Mouse (Mus musculus): ENCODE measurements around the gene Tnfrsf1a. TPM values are rescaled to one million over a fixed set of nuclear protein-coding genes. Genes with fewer than 3 reads are reported as not detected.

Gene Tnfrsf1a
- polyA plus RNA-seq, 1 experiment = 11.8 TPM

DNA sequence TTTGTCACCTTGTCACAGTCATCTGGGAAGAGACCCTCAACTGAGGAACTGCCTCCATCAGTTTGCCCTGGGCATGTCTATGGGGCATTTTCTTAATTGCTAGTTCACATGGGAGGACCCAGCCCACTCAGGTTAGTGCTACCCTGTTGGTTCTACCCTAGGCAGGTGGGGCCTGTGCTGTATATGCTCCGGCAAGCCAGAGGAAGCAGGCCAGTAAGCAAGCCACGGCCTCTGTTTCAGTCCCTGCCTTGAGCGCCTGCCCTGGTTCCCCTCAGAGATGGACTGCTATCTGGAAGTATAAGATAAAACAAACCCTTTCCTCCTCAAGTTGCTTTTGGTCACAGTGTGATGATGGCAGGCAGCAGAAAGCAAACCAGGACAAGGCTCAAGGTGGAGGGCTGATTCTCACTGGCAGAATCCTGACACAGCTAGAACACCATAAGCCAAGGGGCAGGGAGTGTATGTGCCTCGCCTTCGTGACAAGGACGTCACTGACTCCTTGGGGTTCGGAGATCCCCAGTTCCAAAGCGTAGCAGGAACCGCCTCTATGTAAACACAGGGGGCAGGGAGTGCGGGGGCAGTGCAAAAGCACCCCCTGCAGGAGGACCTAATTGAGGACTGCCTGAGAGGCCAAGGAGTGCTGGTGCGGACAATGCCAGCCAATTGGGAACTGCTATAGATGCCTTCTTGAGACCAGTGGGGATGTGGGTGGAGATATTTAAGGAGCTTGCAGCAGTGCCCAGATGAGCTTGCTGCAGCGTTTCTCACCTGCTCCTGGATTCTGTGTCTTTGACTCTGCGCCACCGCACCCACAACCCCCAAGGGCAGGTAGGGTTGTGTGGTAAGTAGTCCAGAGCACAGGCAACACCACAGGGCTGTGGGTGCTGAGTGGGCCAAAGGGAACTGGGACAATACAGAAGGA is 56.6 kb downstream of the Tnfrsf1a start:
- Histone ChIP-seq H3K4me3 (replicated peaks; ENCODE audit: insufficient read depth, low read depth, low read length) (no peak overlapping the region), H3K27ac (ENCODE audit: insufficient read depth, low read length) (no peak overlapping the region), H3K4me1 (ENCODE audit: control insufficient read depth, insufficient read depth, low read length) (no peaks in the 10 kb centered on the region), H3K27me3 (ENCODE audit: control insufficient read depth, insufficient read depth, low read length) (no peaks in the 10 kb centered on the region)
- 74% methylated on average over 14 of the region's 14 CpGs for WGBS
- no peak for DNase-seq
- TF ChIP-seq POLR2A (IDR thresholded peaks at IDR 0.05; ENCODE audit: borderline replicate concordance, insufficient read depth, low read length) = no peak
- no peak for TF ChIP-seq CTCF (IDR thresholded peaks at IDR 0.05; ENCODE audit: borderline replicate concordance, insufficient read depth, low read depth, low read length)

DNA sequence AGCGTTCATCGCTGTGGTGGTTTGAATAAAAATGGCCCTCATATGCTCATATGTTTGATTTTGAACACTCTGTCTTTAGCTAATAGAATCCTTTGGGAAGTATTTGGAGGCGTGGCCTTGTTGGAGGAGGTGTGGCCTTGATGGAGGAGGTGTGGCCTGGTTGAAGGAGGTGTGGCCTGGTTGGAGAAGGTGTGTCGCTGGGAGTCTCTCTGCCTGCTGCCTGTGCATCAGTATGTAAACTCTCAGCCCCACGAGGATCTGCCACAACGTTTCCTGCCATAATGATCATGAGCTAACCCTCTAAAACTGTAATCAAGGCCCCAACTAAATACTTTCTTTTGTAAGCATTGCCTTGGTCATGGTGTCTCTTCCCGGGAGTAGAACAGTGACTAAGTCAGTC is 58.1 kb downstream of the Tnfrsf1a start:
- H3K27me3 ChIP-seq (ENCODE audit: control insufficient read depth, insufficient read depth, low read length) = no peaks in the 10 kb centered on the region
- no peaks in the 10 kb centered on the region for H3K4me1 ChIP-seq (ENCODE audit: control insufficient read depth, insufficient read depth, low read length)
- H3K4me3 ChIP-seq (replicated peaks; ENCODE audit: insufficient read depth, low read depth, low read length) = no peak overlapping the region
- TF ChIP-seq CTCF (IDR thresholded peaks at IDR 0.05; ENCODE audit: borderline replicate concordance, insufficient read depth, low read depth, low read length) (no peak), POLR2A (IDR thresholded peaks at IDR 0.05; ENCODE audit: borderline replicate concordance, insufficient read depth, low read length) (no peak)
- no peak overlapping the region for H3K27ac ChIP-seq (ENCODE audit: insufficient read depth, low read length)
- DNase-seq = no peak
- 87% methylated on average over 7 of the region's 7 CpGs for WGBS

DNA sequence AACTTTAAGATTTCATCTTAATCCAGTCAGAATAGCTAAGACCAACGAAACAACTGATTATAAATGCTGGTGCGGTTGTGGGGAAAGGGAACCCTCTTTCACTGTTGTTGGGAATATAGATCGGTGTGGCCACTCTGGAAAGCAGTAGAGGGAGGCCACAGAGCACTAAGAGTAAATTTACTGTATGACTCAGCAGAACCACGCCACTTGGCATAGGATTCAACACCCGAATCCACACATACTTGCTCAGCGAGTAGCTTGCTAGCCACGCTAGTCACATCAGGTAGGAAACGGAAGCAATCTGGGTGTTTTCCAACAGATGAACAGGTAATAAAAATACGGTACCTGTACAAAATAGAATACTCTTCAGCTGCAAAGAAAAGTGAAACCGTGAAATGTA is 58.5 kb downstream of the Tnfrsf1a start:
- Histone ChIP-seq H3K27ac (ENCODE audit: insufficient read depth, low read length) (no peak overlapping the region), H3K27me3 (ENCODE audit: control insufficient read depth, insufficient read depth, low read length) (no peaks in the 10 kb centered on the region), H3K4me1 (ENCODE audit: control insufficient read depth, insufficient read depth, low read length) (no peaks in the 10 kb centered on the region), H3K4me3 (replicated peaks; ENCODE audit: insufficient read depth, low read depth, low read length) (no peak overlapping the region)
- no peak for TF ChIP-seq CTCF (IDR thresholded peaks at IDR 0.05; ENCODE audit: borderline replicate concordance, insufficient read depth, low read depth, low read length)
- no peak for TF ChIP-seq POLR2A (IDR thresholded peaks at IDR 0.05; ENCODE audit: borderline replicate concordance, insufficient read depth, low read length)
- 92% methylated on average over 10 of the region's 10 CpGs for WGBS
- DNase-seq = no peak

DNA sequence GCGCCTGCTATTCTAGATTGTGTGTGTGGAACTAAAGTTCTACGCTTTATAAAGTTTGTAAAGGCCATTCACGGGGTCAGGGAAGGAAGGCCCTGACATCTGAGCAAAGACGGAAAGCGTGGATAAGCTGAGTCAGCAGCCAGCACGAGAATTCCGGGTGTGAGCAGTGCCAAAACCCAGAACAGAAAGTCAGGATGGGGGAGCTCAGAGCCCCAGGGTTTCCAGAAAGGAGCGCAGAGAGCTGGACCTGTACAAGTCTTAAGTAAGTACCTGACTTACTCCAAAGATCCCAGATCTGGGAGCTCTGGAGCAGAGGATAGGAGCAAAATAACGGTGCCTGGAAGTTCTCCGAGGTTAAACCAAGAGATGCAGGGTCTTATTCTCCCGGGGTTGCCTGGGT is 61.4 kb downstream of the Tnfrsf1a start:
- Histone ChIP-seq H3K27me3 (ENCODE audit: control insufficient read depth, insufficient read depth, low read length) (no peaks in the 10 kb centered on the region), H3K4me1 (ENCODE audit: control insufficient read depth, insufficient read depth, low read length) (no peaks in the 10 kb centered on the region), H3K27ac (ENCODE audit: insufficient read depth, low read length) (no peak overlapping the region), H3K4me3 (replicated peaks; ENCODE audit: insufficient read depth, low read depth, low read length) (no peak overlapping the region)
- WGBS = 62% methylated on average over 11 of the region's 11 CpGs
- TF ChIP-seq POLR2A (IDR thresholded peaks at IDR 0.05; ENCODE audit: borderline replicate concordance, insufficient read depth, low read length) (no peak), CTCF (IDR thresholded peaks at IDR 0.05; ENCODE audit: borderline replicate concordance, insufficient read depth, low read depth, low read length) (no peak)
- DNase-seq = no peak

DNA sequence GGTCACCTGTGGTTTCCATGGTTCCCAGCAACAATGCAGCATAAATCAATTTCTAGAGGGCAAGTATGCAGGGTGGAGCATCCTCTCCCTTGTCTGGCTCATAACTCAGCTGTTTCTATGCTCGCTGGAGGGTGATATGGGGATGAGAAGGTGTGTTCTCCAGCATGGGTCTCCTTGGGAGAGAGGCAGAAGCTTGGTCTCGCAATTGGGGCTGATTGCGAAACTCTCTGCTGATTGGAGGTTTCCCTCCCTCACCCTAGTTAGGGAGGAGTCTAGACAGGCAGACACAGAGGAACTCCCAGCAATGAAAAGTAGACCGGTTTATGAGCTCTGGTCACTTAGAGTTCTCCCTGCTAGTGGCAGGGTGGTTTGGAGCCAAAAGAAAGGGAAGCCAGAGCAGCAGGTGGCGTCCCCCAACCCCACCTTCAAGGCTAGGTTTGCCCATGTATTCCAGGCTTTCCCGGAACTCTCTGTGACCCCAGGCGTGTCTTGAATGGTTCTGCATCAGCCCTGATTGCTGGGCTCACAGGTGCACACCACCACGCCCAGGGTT is 61.9 kb downstream of the Tnfrsf1a start:
- WGBS = 58% methylated on average over 8 of the region's 8 CpGs
- Histone ChIP-seq H3K27ac (ENCODE audit: insufficient read depth, low read length) (no peak overlapping the region), H3K27me3 (ENCODE audit: control insufficient read depth, insufficient read depth, low read length) (no peaks in the 10 kb centered on the region), H3K4me3 (replicated peaks; ENCODE audit: insufficient read depth, low read depth, low read length) (no peak overlapping the region), H3K4me1 (ENCODE audit: control insufficient read depth, insufficient read depth, low read length) (no peaks in the 10 kb centered on the region)
- DNase-seq = no peak
- TF ChIP-seq POLR2A (IDR thresholded peaks at IDR 0.05; ENCODE audit: borderline replicate concordance, insufficient read depth, low read length) = no peak
- no peak for TF ChIP-seq CTCF (IDR thresholded peaks at IDR 0.05; ENCODE audit: borderline replicate concordance, insufficient read depth, low read depth, low read length)

DNA sequence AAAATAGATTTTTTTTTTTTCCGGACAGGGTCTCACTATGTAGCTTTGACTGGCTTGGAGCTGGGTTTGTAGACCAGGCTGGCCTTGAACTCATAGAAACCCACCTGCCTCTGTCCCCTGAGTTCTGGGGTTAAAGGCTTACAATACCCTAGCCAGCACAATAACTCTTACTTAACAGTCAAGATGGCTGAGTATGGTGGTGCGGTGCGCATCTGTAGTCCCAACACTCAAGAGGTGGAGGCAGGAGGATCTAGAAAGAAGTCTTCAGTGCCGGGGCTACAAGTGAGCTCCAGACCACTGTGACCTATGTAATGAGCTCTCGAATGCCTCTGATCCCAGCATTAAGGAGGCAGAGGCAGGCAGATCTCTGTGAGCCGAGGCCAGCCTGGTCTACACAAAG is 62.5 kb downstream of the Tnfrsf1a start:
- DNase-seq = no peak
- TF ChIP-seq POLR2A (IDR thresholded peaks at IDR 0.05; ENCODE audit: borderline replicate concordance, insufficient read depth, low read length) = no peak
- TF ChIP-seq CTCF (IDR thresholded peaks at IDR 0.05; ENCODE audit: borderline replicate concordance, insufficient read depth, low read depth, low read length) = no peak
- Histone ChIP-seq H3K4me3 (replicated peaks; ENCODE audit: insufficient read depth, low read depth, low read length) (no peak overlapping the region), H3K27me3 (ENCODE audit: control insufficient read depth, insufficient read depth, low read length) (no peaks in the 10 kb centered on the region), H3K27ac (ENCODE audit: insufficient read depth, low read length) (no peak overlapping the region), H3K4me1 (ENCODE audit: control insufficient read depth, insufficient read depth, low read length) (no peaks in the 10 kb centered on the region)
- 91% methylated on average over 6 of the region's 6 CpGs for WGBS

Other genes starting within 250 kb of the Tnfrsf1a start
- gene Nop2, start 217.5 kb upstream of the Tnfrsf1a start, polyA plus RNA-seq (2012; rRNA removed) = 24.5 and 24.9 TPM in 2 replicates
- 95.4 and 96.0 TPM in 2 replicates for gene Iffo1, start 204.1 kb upstream of the Tnfrsf1a start, polyA plus RNA-seq (2012; rRNA removed)
- 5,061 and 5,782 TPM in 2 replicates for gene Gapdh, start 182.9 kb upstream of the Tnfrsf1a start, polyA plus RNA-seq (2012; rRNA removed)
- 80.8 and 85.4 TPM in 2 replicates for gene Ncapd2, start 157.7 kb upstream of the Tnfrsf1a start, polyA plus RNA-seq (2012; rRNA removed)
- gene Mrpl51, start 157.6 kb upstream of the Tnfrsf1a start, polyA plus RNA-seq (2012; rRNA removed) = 61.6 and 70.4 TPM in 2 replicates
- gene Vamp1, start 133.8 kb upstream of the Tnfrsf1a start, polyA plus RNA-seq (2012; rRNA removed) = 556 and 718 TPM in 2 replicates
- gene Tapbpl, start 117.5 kb upstream of the Tnfrsf1a start, polyA plus RNA-seq (2012; rRNA removed) = 6.3 TPM in 2 replicates
- 0.13 TPM in 1 of 2 replicates, not detected in the other for gene Cd27, start 112.4 kb upstream of the Tnfrsf1a start, polyA plus RNA-seq (2012; rRNA removed)
- not detected in 2 replicates for gene Tuba3a, start 63.3 kb upstream of the Tnfrsf1a start, polyA plus RNA-seq (2012; rRNA removed)
- gene Ltbr, start 35.5 kb upstream of the Tnfrsf1a start, polyA plus RNA-seq (2012; rRNA removed) = 12.1 and 12.5 TPM in 2 replicates
- 0.67 and 0.74 TPM in 2 replicates for gene Scnn1a, start 28.7 kb upstream of the Tnfrsf1a start, polyA plus RNA-seq (2012; rRNA removed)
- 0.06 and 0.10 TPM in 2 replicates for gene Plekhg6, start 31.4 kb downstream of the Tnfrsf1a start, polyA plus RNA-seq (2012; rRNA removed)
- 91.2 and 96.9 TPM in 2 replicates for gene Cd9, start 145.4 kb downstream of the Tnfrsf1a start, polyA plus RNA-seq (2012; rRNA removed)
- 15.0 and 20.2 TPM in 2 replicates for gene Vwf, start 197.4 kb downstream of the Tnfrsf1a start, polyA plus RNA-seq (2012; rRNA removed)